Mouse (Mus musculus) olfactory bulb, adult 2 months (tissue): Measurements from ENCODE around the gene Olfr57.
"Not testable (repeated sequence)": the region's sequence is repeated elsewhere in the genome, so short reads cannot be mapped to it uniquely, and the experiment has no call there.

ENCODE experiments used
- CTCF ChIP-seq: fragments of 200-500 bp; IDR thresholded peaks from 2 replicates; pipeline ENCODE4 v1.5.1; 2012; ENCODE audit warnings: low read depth, mild to moderate bottlenecking, low read length, moderate library complexity; ENCODE audit not compliant: insufficient read depth
- POLR2A ChIP-seq: fragments of 200-500 bp; IDR thresholded peaks from 2 replicates; pipeline ENCODE4 v1.6.1; 2012; ENCODE audit warnings: mild to moderate bottlenecking, low read depth, low read length, moderate library complexity; ENCODE audit not compliant: insufficient read depth

GRCm38 (mm10) chr10:79042457-79042856, 13.9 kb downstream of the Olfr57 start:
- not testable (repeated sequence) for TF ChIP-seq POLR2A, CTCF
